Mouse (Mus musculus): ENCODE data around the gene Slc4a10. TPM values are rescaled to one million over a fixed set of nuclear protein-coding genes. Genes with fewer than 3 reads are reported as not detected.

The Slc4a10 gene
- polyA plus RNA-seq, 1 experiment from 2014 or later = 0.27 TPM

GRCm38 (mm10) chr2:62134911-62135310, 88.6 kb downstream of the Slc4a10 start:
- H3K9ac ChIP-seq = no peak overlapping the region
- WGBS = 30% methylated on average over 8 of the region's 8 CpGs
- no peaks in the 10 kb centered on the region for H3K27me3 ChIP-seq
- no peak overlapping the region for H3K27ac ChIP-seq
- no peak overlapping the region for H3K4me3 ChIP-seq (replicated peaks)
- H3K4me2 ChIP-seq = no peak overlapping the region
- H3K4me1 ChIP-seq = no peaks in the 10 kb centered on the region
- no peaks in the 10 kb centered on the region for H3K9me3 ChIP-seq (replicated peaks)
- ATAC-seq (replicated peaks; ENCODE audit: low FRiP score) = no peak
- no peaks in the 10 kb centered on the region for H3K36me3 ChIP-seq

GRCm38 (mm10) chr2:62147636-62148035, 101.4 kb downstream of the Slc4a10 start:
- no peaks in the 10 kb centered on the region for H3K36me3 ChIP-seq
- no peaks in the 10 kb centered on the region for H3K9me3 ChIP-seq (replicated peaks)
- no peak for ATAC-seq (replicated peaks; ENCODE audit: low FRiP score)
- no peaks in the 10 kb centered on the region for H3K4me1 ChIP-seq
- H3K9ac ChIP-seq = no peak overlapping the region
- 62% methylated on average over 3 of the region's 3 CpGs for WGBS
- H3K4me2 ChIP-seq = no peak overlapping the region
- no peak overlapping the region for H3K4me3 ChIP-seq (replicated peaks)
- H3K27me3 ChIP-seq = no peaks in the 10 kb centered on the region
- no peak overlapping the region for H3K27ac ChIP-seq

GRCm38 (mm10) chr2:62149421-62149820, 103.2 kb downstream of the Slc4a10 start:
- Histone ChIP-seq H3K4me2 (no peak overlapping the region), H3K27me3 (no peaks in the 10 kb centered on the region)
- no peak for ATAC-seq (replicated peaks; ENCODE audit: low FRiP score)

GRCm38 (mm10) chr2:62150830-62151229, 104.6 kb downstream of the Slc4a10 start:
- Histone ChIP-seq H3K27me3 (no peaks in the 10 kb centered on the region), H3K9ac (no peak overlapping the region), H3K9me3 (replicated peaks) (no peaks in the 10 kb centered on the region), H3K27ac (no peak overlapping the region), H3K4me3 (replicated peaks) (no peak overlapping the region), H3K4me2 (no peak overlapping the region), H3K4me1 (no peaks in the 10 kb centered on the region), H3K36me3 (no peaks in the 10 kb centered on the region)
- 78% methylated on average over 1 of the region's 1 CpGs for WGBS
- no peak for ATAC-seq (replicated peaks; ENCODE audit: low FRiP score)

More at GRCm38 (mm10) chr2:62149421-62149820, 103.2 kb downstream of the Slc4a10 start:
- Histone ChIP-seq H3K4me3 (replicated peaks) (no peak overlapping the region), H3K4me1 (no peaks in the 10 kb centered on the region), H3K27ac (no peak overlapping the region), H3K9ac (no peak overlapping the region), H3K9me3 (replicated peaks) (no peaks in the 10 kb centered on the region), H3K36me3 (no peaks in the 10 kb centered on the region)

GRCm38 (mm10) chr2:62210109-62210508, 163.8 kb downstream of the Slc4a10 start:
- Histone ChIP-seq H3K27me3 (no peaks in the 10 kb centered on the region), H3K9me3 (replicated peaks) (no peaks in the 10 kb centered on the region), H3K9ac (no peak overlapping the region), H3K4me2 (no peak overlapping the region), H3K36me3 (no peaks in the 10 kb centered on the region), H3K4me1 (no peaks in the 10 kb centered on the region), H3K4me3 (replicated peaks) (no peak overlapping the region), H3K27ac (no peak overlapping the region)
- ATAC-seq (replicated peaks; ENCODE audit: low FRiP score) = no peak

- Histone ChIP-seq H3K9me3 (replicated peaks) (no peaks in the 10 kb centered on the region), H3K27ac (no peak overlapping the region), H3K27me3 (no peaks in the 10 kb centered on the region), H3K4me2 (no peak overlapping the region), H3K4me1 (no peaks in the 10 kb centered on the region), H3K4me3 (replicated peaks) (no peak overlapping the region), H3K9ac (no peak overlapping the region), H3K36me3 (no peaks in the 10 kb centered on the region)
- WGBS = 89% methylated on average over 5 of the region's 5 CpGs
- no peak for ATAC-seq (replicated peaks; ENCODE audit: low FRiP score)
These were observed 164.8 kb downstream of the Slc4a10 start for GRCm38 (mm10) chr2:62211106-62211505.

GRCm38 (mm10) chr2:62227563-62227962, 181.3 kb downstream of the Slc4a10 start:
- H3K27ac ChIP-seq = no peak overlapping the region
- no peaks in the 10 kb centered on the region for H3K27me3 ChIP-seq
- no peak overlapping the region for H3K4me2 ChIP-seq
- ATAC-seq (replicated peaks; ENCODE audit: low FRiP score) = no peak
- H3K9ac ChIP-seq = no peak overlapping the region
- H3K4me1 ChIP-seq = no peaks in the 10 kb centered on the region
- no peak overlapping the region for H3K4me3 ChIP-seq (replicated peaks)
- no peaks in the 10 kb centered on the region for H3K9me3 ChIP-seq (replicated peaks)
- H3K36me3 ChIP-seq = no peaks in the 10 kb centered on the region

GRCm38 (mm10) chr2:62231271-62231670, 185.0 kb downstream of the Slc4a10 start:
- no peak overlapping the region for H3K4me3 ChIP-seq (replicated peaks)
- no peak overlapping the region for H3K9ac ChIP-seq
- no peaks in the 10 kb centered on the region for H3K9me3 ChIP-seq (replicated peaks)
- no peak for ATAC-seq (replicated peaks; ENCODE audit: low FRiP score)
- H3K36me3 ChIP-seq = no peaks in the 10 kb centered on the region
- H3K27ac ChIP-seq = no peak overlapping the region
- WGBS = 84% methylated on average over 2 of the region's 2 CpGs
- H3K4me2 ChIP-seq = no peak overlapping the region
- H3K27me3 ChIP-seq = no peaks in the 10 kb centered on the region
- H3K4me1 ChIP-seq = no peaks in the 10 kb centered on the region

- H3K4me2 ChIP-seq = no peak overlapping the region
- no peaks in the 10 kb centered on the region for H3K27me3 ChIP-seq
- H3K4me1 ChIP-seq = no peaks in the 10 kb centered on the region
- whole genome bisulfite sequencing = 53% methylated on average over 4 of the region's 4 CpGs
- H3K9me3 ChIP-seq (replicated peaks) = no peaks in the 10 kb centered on the region
- H3K9ac ChIP-seq = no peak overlapping the region
- no peak overlapping the region for H3K27ac ChIP-seq
- no peak for ATAC-seq (replicated peaks; ENCODE audit: low FRiP score)
- no peak overlapping the region for H3K4me3 ChIP-seq (replicated peaks)
- H3K36me3 ChIP-seq = no peaks in the 10 kb centered on the region
These were observed 197.9 kb downstream of the Slc4a10 start for GRCm38 (mm10) chr2:62244167-62244566.

- H3K9me3 ChIP-seq (replicated peaks) = no peaks in the 10 kb centered on the region
- H3K36me3 ChIP-seq = no peaks in the 10 kb centered on the region
- H3K4me1 ChIP-seq = no peaks in the 10 kb centered on the region
- no peak overlapping the region for H3K27ac ChIP-seq
- 93% methylated on average over 9 of the region's 9 CpGs for WGBS
- no peaks in the 10 kb centered on the region for H3K27me3 ChIP-seq
- H3K4me3 ChIP-seq (replicated peaks) = no peak overlapping the region
- H3K9ac ChIP-seq = no peak overlapping the region
- H3K4me2 ChIP-seq = no peak overlapping the region
- ATAC-seq (replicated peaks; ENCODE audit: low FRiP score) = no peak
These were observed 222.2 kb downstream of the Slc4a10 start for GRCm38 (mm10) chr2:62268467-62268866.

GRCm38 (mm10) chr2:62271840-62272239, 225.6 kb downstream of the Slc4a10 start:
- Histone ChIP-seq H3K27ac (no peak overlapping the region), H3K9me3 (replicated peaks) (no peaks in the 10 kb centered on the region), H3K9ac (no peak overlapping the region), H3K4me1 (no peaks in the 10 kb centered on the region), H3K4me2 (no peak overlapping the region), H3K27me3 (no peaks in the 10 kb centered on the region), H3K4me3 (replicated peaks) (no peak overlapping the region), H3K36me3 (no peaks in the 10 kb centered on the region)
- ATAC-seq (replicated peaks; ENCODE audit: low FRiP score) = no peak
- 21% methylated on average over 4 of the region's 4 CpGs for WGBS

GRCm38 (mm10) chr2:62278779-62279178, 232.5 kb downstream of the Slc4a10 start:
- H3K9ac ChIP-seq = no peak overlapping the region
- H3K9me3 ChIP-seq (replicated peaks) = no peaks in the 10 kb centered on the region

GRCm38 (mm10) chr2:62279777-62280176, 233.5 kb downstream of the Slc4a10 start:
- Histone ChIP-seq H3K4me3 (replicated peaks) (no peak overlapping the region), H3K4me1 (no peaks in the 10 kb centered on the region), H3K36me3 (no peaks in the 10 kb centered on the region), H3K27me3 (no peaks in the 10 kb centered on the region), H3K9ac (no peak overlapping the region), H3K4me2 (no peak overlapping the region), H3K9me3 (replicated peaks) (no peaks in the 10 kb centered on the region), H3K27ac (no peak overlapping the region)
- no peak for ATAC-seq (replicated peaks; ENCODE audit: low FRiP score)
- 86% methylated on average over 7 of the region's 7 CpGs for WGBS

More at GRCm38 (mm10) chr2:62278779-62279178, 232.5 kb downstream of the Slc4a10 start:
- no peaks in the 10 kb centered on the region for H3K36me3 ChIP-seq
- no peaks in the 10 kb centered on the region for H3K27me3 ChIP-seq
- no peak overlapping the region for H3K27ac ChIP-seq
- no peak overlapping the region for H3K4me2 ChIP-seq
- no peak overlapping the region for H3K4me3 ChIP-seq (replicated peaks)
- WGBS = 86% methylated on average over 3 of the region's 3 CpGs
- no peaks in the 10 kb centered on the region for H3K4me1 ChIP-seq
- no peak for ATAC-seq (replicated peaks; ENCODE audit: low FRiP score)
